In genomic region chr10:80169070-80169469, GRCm38 (mm10) we compare ENCODE assay signal across 7 mouse cellular contexts. TPM values are rescaled to one million over a fixed set of nuclear protein-coding genes. Genes with fewer than 3 reads are reported as not detected.
DNase-seq lines count a peak whose midpoint lies in the region; ATAC-seq and TF ChIP-seq lines count a peak whose summit lies in the region.

No protein-coding gene starts in this region.

- no peak for DNase-seq in lung, adult 18-20 months
- no peak for DNase-seq in stomach, postnatal 0 days (ENCODE audit: low spot score)
- DNase-seq in cerebellum, postnatal 25 days: no peak
- DNase-seq in urinary bladder, postnatal 4 days (ENCODE audit: low spot score in 2 of 2): no peak

- H3K9ac ChIP-seq in lung, embryonic 16.5 days (ENCODE audit: low read length): peak overlapping the region; percentile 98
- H3K9ac ChIP-seq in forebrain, embryonic 15.5 days (replicated peaks): peak overlapping the region; percentile 100
- peak overlapping the region; percentile 96; the same call in 1 of the 2 replicates for H3K9ac ChIP-seq in limb, embryonic 15.5 days
- no peak overlapping the region for H3K9ac ChIP-seq in stomach, postnatal 0 days (ENCODE audit: low read length)

- peaks cover 43% of the 10 kb centered on the region for H3K4me1 ChIP-seq in lung, embryonic 16.5 days (replicated peaks; ENCODE audit: control insufficient read depth, insufficient read depth, low read length)
- peaks cover 75% of the 10 kb centered on the region for H3K4me1 ChIP-seq in forebrain, embryonic 15.5 days
- peaks cover 64% of the 10 kb centered on the region for H3K4me1 ChIP-seq in limb, embryonic 15.5 days
- H3K4me1 ChIP-seq in stomach, postnatal 0 days (replicated peaks; ENCODE audit: control insufficient read depth, insufficient read depth): peaks cover 13% of the 10 kb centered on the region

- H3K4me2 ChIP-seq in lung, embryonic 16.5 days (ENCODE audit: low read depth, low read length): peak overlapping the region; percentile 91
- peak overlapping the region; percentile 67 for H3K4me2 ChIP-seq in forebrain, embryonic 15.5 days (replicated peaks)
- H3K4me2 ChIP-seq in limb, embryonic 15.5 days: peak overlapping the region; percentile 56
- peak overlapping the region; percentile 62 for H3K4me2 ChIP-seq in stomach, postnatal 0 days (replicated peaks; ENCODE audit: low read depth)

- no peaks in the 10 kb centered on the region for H3K9me3 ChIP-seq in lung, embryonic 16.5 days (ENCODE audit: control insufficient read depth, low read length)
- no peaks in the 10 kb centered on the region for H3K9me3 ChIP-seq in forebrain, embryonic 15.5 days
- no peaks in the 10 kb centered on the region for H3K9me3 ChIP-seq in limb, embryonic 15.5 days
- no peaks in the 10 kb centered on the region for H3K9me3 ChIP-seq in stomach, postnatal 0 days (ENCODE audit: control insufficient read depth, low read length)

- H3K27me3 ChIP-seq in lung, embryonic 16.5 days (ENCODE audit: control insufficient read depth, insufficient read depth, low read depth, low read length): no peaks in the 10 kb centered on the region
- H3K27me3 ChIP-seq in forebrain, embryonic 15.5 days: no peaks in the 10 kb centered on the region
- no peaks in the 10 kb centered on the region for H3K27me3 ChIP-seq in limb, embryonic 15.5 days
- H3K27me3 ChIP-seq in stomach, postnatal 0 days (ENCODE audit: control insufficient read depth, insufficient read depth, low read length): no peaks in the 10 kb centered on the region

- ATAC-seq in lung, embryonic 16.5 days (ENCODE audit: low read depth): no peak
- ATAC-seq in forebrain, embryonic 15.5 days (replicated peaks): no peak
- ATAC-seq in limb, embryonic 15.5 days (ENCODE audit: insufficient number of reproducible peaks, low FRiP score, low TSS enrichment, low read depth): no peak
- ATAC-seq in stomach, postnatal 0 days (ENCODE audit: low FRiP score, low TSS enrichment): no peak

- WGBS in lung, embryonic 16.5 days: 40% methylated on average over 1 of the region's 1 CpGs
- WGBS in forebrain, embryonic 15.5 days: 48% methylated on average over 1 of the region's 1 CpGs
- WGBS in limb, embryonic 15.5 days: 55% methylated on average over 1 of the region's 1 CpGs
- 50% methylated on average over 1 of the region's 1 CpGs for WGBS in stomach, postnatal 0 days

- TF ChIP-seq EP300 in stomach, postnatal 0 days (optimal IDR thresholded peaks at IDR 0.05): no peak

- H3K4me3 ChIP-seq in lung, embryonic 16.5 days (ENCODE audit: low read length): peak overlapping the region; percentile 86
- peak overlapping the region; percentile 99 for H3K4me3 ChIP-seq in forebrain, embryonic 15.5 days
- peak overlapping the region; percentile 87 for H3K4me3 ChIP-seq in limb, embryonic 15.5 days
- H3K4me3 ChIP-seq in stomach, postnatal 0 days (ENCODE audit: low read depth, low read length): peak overlapping the region; percentile 89

- H3K36me3 ChIP-seq in lung, embryonic 16.5 days (ENCODE audit: control insufficient read depth, insufficient read depth, low read length): peaks cover 23% of the 10 kb centered on the region
- H3K36me3 ChIP-seq in forebrain, embryonic 15.5 days: peaks cover 26% of the 10 kb centered on the region
- H3K36me3 ChIP-seq in limb, embryonic 15.5 days: peaks cover 28% of the 10 kb centered on the region
- H3K36me3 ChIP-seq in stomach, postnatal 0 days (ENCODE audit: control insufficient read depth, insufficient read depth, low read length): peaks cover 24% of the 10 kb centered on the region

- no peak for TF ChIP-seq CTCF in stomach, postnatal 0 days (IDR thresholded peaks at IDR 0.05; ENCODE audit: low read depth)

- H3K27ac ChIP-seq in lung, embryonic 16.5 days (ENCODE audit: low read length): peak overlapping the region; percentile 99
- H3K27ac ChIP-seq in forebrain, embryonic 15.5 days (replicated peaks): peak overlapping the region; percentile 100
- H3K27ac ChIP-seq in limb, embryonic 15.5 days: peak overlapping the region; percentile 100
- no peak overlapping the region; the same call in 1 of the 2 replicates for H3K27ac ChIP-seq in stomach, postnatal 0 days (replicated peaks)

RNA-seq across cellular contexts. Expression of gene Cirbp, which starts 3.3 kb away (rescaled TPM):
- 73.4 and 83.4 TPM in 2 replicates for polyA plus RNA-seq in lung, embryonic 16.5 days (2015; fragmentation: Nextera tagmentation; extraction: Ambion mirVana)
- 350 and 358 TPM in 2 replicates for polyA plus RNA-seq in forebrain, embryonic 15.5 days (2015; fragmentation: Nextera tagmentation; extraction: Ambion mirVana)
- polyA plus RNA-seq in limb, embryonic 15.5 days (2015; fragmentation: Nextera tagmentation; extraction: Ambion mirVana): 102 and 103 TPM in 2 replicates
- polyA plus RNA-seq in stomach, postnatal 0 days (2015; fragmentation: Nextera tagmentation; extraction: Ambion mirVana): 237 and 244 TPM in 2 replicates

RNA-seq across cellular contexts. Expression of gene 1600002K03Rik, which starts 3.7 kb away (rescaled TPM):
- polyA plus RNA-seq in lung, embryonic 16.5 days (2015; fragmentation: Nextera tagmentation; extraction: Ambion mirVana): 12.2 and 13.6 TPM in 2 replicates
- polyA plus RNA-seq in forebrain, embryonic 15.5 days (2015; fragmentation: Nextera tagmentation; extraction: Ambion mirVana): 9.7 and 12.7 TPM in 2 replicates
- polyA plus RNA-seq in limb, embryonic 15.5 days (2015; fragmentation: Nextera tagmentation; extraction: Ambion mirVana): 12.8 and 13.3 TPM in 2 replicates
- polyA plus RNA-seq in stomach, postnatal 0 days (2015; fragmentation: Nextera tagmentation; extraction: Ambion mirVana): 13.9 and 14.1 TPM in 2 replicates

RNA-seq across cellular contexts. Expression of gene Efna2, which starts 10.2 kb away (rescaled TPM):
- 11.0 and 12.1 TPM in 2 replicates for polyA plus RNA-seq in lung, embryonic 16.5 days (2015; fragmentation: Nextera tagmentation; extraction: Ambion mirVana)
- 35.8 and 36.5 TPM in 2 replicates for polyA plus RNA-seq in forebrain, embryonic 15.5 days (2015; fragmentation: Nextera tagmentation; extraction: Ambion mirVana)
- 27.0 and 29.3 TPM in 2 replicates for polyA plus RNA-seq in limb, embryonic 15.5 days (2015; fragmentation: Nextera tagmentation; extraction: Ambion mirVana)
- polyA plus RNA-seq in stomach, postnatal 0 days (2015; fragmentation: Nextera tagmentation; extraction: Ambion mirVana): 6.5 and 7.2 TPM in 2 replicates

RNA-seq across cellular contexts. Expression of gene Midn, which starts 21.0 kb away (rescaled TPM):
- polyA plus RNA-seq in lung, embryonic 16.5 days (2015; fragmentation: Nextera tagmentation; extraction: Ambion mirVana): 11.8 and 12.9 TPM in 2 replicates
- 33.0 and 34.9 TPM in 2 replicates for polyA plus RNA-seq in forebrain, embryonic 15.5 days (2015; fragmentation: Nextera tagmentation; extraction: Ambion mirVana)
- polyA plus RNA-seq in limb, embryonic 15.5 days (2015; fragmentation: Nextera tagmentation; extraction: Ambion mirVana): 13.4 and 14.0 TPM in 2 replicates
- polyA plus RNA-seq in stomach, postnatal 0 days (2015; fragmentation: Nextera tagmentation; extraction: Ambion mirVana): 8.5 and 9.6 TPM in 2 replicates

RNA-seq across cellular contexts. Expression of gene Cbarp, which starts 28.4 kb away (rescaled TPM):
- 3.9 and 5.6 TPM in 2 replicates for polyA plus RNA-seq in lung, embryonic 16.5 days (2015; fragmentation: Nextera tagmentation; extraction: Ambion mirVana)
- polyA plus RNA-seq in forebrain, embryonic 15.5 days (2015; fragmentation: Nextera tagmentation; extraction: Ambion mirVana): 29.7 and 39.5 TPM in 2 replicates
- 5.9 and 6.8 TPM in 2 replicates for polyA plus RNA-seq in limb, embryonic 15.5 days (2015; fragmentation: Nextera tagmentation; extraction: Ambion mirVana)
- 4.2 and 4.3 TPM in 2 replicates for polyA plus RNA-seq in stomach, postnatal 0 days (2015; fragmentation: Nextera tagmentation; extraction: Ambion mirVana)
